Mouse (Mus musculus): ENCODE measurements at regions not wholly inside any gene's neighbourhood (a gene's known extent, or its start where the extent isn't known, plus 50 kb on each side); places are given as distances from the start of the nearest gene placed in this dataset.

GRCm38 (mm10) chr4:35640866-35641265 lies 414.9 kb upstream of the C9orf72 start:
- DNase-seq (ENCODE audit: low spot score) = no peak

- DNase-seq (ENCODE audit: low spot score) = no peak
Measured at GRCm38 (mm10) chr4:35606200-35606599, 380.2 kb upstream of the C9orf72 start.

GRCm38 (mm10) chr4:35578086-35578485 lies 352.1 kb upstream of the C9orf72 start:
- DNase-seq (ENCODE audit: low spot score) = no peak

GRCm38 (mm10) chr4:35575179-35575974 lies 349.4 kb upstream of the C9orf72 start:
- no peak for DNase-seq (ENCODE audit: low spot score)

GRCm38 (mm10) chr4:35571541-35572447 lies 345.8 kb upstream of the C9orf72 start:
- DNase-seq (ENCODE audit: low spot score) = peak; percentile 5

- DNase-seq (ENCODE audit: low spot score) = no peak
Measured at GRCm38 (mm10) chr4:35561303-35561702, 335.3 kb upstream of the C9orf72 start.

- DNase-seq (ENCODE audit: low spot score) = no peak
Measured at GRCm38 (mm10) chr4:35560004-35560403, 334.0 kb upstream of the C9orf72 start.

GRCm38 (mm10) chr4:35553309-35553708 lies 327.3 kb upstream of the C9orf72 start:
- no peak for DNase-seq (ENCODE audit: low spot score)

GRCm38 (mm10) chr4:35551988-35552387 lies 326.0 kb upstream of the C9orf72 start:
- DNase-seq (ENCODE audit: low spot score) = no peak

- DNase-seq (ENCODE audit: low spot score) = no peak
Measured at GRCm38 (mm10) chr4:35534565-35535279, 308.7 kb upstream of the C9orf72 start.

- no peak for DNase-seq (ENCODE audit: low spot score)
Measured at GRCm38 (mm10) chr4:35534154-35534553, 308.2 kb upstream of the C9orf72 start.
